Mouse (Mus musculus): ENCODE measurements around the gene Kctd15. TPM values are rescaled to one million over a fixed set of nuclear protein-coding genes. Genes with fewer than 3 reads are reported as not detected.

The Kctd15 gene
- total and polyA plus RNA-seq, 2 experiments = 2.5 to 10.7 TPM

DNA sequence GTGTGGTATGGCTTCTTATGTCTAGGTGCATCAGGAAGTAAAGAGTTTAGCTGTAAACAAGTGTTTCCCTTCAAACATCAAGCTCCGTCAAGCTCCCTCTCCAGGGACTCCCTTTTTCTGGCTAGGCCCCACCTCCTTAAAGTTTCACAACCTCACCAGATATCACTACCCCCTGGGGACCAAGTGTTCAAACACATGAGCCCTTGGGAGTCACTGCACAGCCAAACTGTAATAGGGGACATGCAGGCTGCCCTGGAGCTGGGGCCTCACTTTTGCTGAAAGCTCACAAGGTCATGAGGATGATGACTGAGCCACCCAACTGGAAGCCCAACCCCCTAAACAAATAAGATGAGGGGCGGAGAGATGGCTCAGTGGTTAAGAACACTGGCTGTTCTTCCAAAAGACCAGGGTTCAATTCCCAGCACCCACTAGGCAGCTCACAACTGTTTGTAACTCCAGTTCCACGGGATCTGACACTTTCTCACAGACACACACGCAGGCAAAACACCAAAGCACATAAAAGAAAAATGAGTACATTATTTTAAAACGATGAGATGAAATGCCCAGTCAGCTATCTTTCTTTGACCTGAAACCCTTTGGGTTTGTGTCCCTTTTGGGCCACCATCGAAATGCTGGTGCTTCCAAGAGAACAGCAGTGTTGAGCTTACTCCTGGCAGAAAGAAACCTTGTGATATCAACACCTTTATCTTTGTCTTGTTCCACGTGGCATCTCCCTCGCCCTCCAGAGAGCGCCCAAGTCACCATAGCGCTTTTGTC lies 23.4 kb downstream of the Kctd15 start:
- Histone ChIP-seq H3K36me3 (ENCODE audit: control insufficient read depth, insufficient read depth, low read length) (no peaks in the 10 kb centered on the region), H3K27ac (replicated peaks; ENCODE audit: insufficient read depth, low read depth, low read length) (no peak overlapping the region), H3K4me3 (ENCODE audit: insufficient read depth, low read depth, low read length) (no peak overlapping the region), H3K4me1 (ENCODE audit: control insufficient read depth, insufficient read depth, low read length) (peaks cover 4% of the 10 kb centered on the region; the same call in 1 of the 2 replicates), H3K27me3 (ENCODE audit: control insufficient read depth, insufficient read depth, low read length) (no peaks in the 10 kb centered on the region), H3K9ac (ENCODE audit: low read depth, low read length) (no peak overlapping the region), H3K79me2 (ENCODE audit: control insufficient read depth, insufficient read depth, low read length) (no peaks in the 10 kb centered on the region)
- no peak for DNase-seq (ENCODE audit: extremely low read depth, low read depth, low spot score)
- TF ChIP-seq POLR2A (IDR thresholded peaks at IDR 0.05; ENCODE audit: extremely low read depth, insufficient read depth, low read length) (no peak), CTCF (IDR thresholded peaks at IDR 0.05; ENCODE audit: low read depth, low read length) (no peak)
- 86% methylated on average over 10 of the region's 10 CpGs for WGBS

DNA sequence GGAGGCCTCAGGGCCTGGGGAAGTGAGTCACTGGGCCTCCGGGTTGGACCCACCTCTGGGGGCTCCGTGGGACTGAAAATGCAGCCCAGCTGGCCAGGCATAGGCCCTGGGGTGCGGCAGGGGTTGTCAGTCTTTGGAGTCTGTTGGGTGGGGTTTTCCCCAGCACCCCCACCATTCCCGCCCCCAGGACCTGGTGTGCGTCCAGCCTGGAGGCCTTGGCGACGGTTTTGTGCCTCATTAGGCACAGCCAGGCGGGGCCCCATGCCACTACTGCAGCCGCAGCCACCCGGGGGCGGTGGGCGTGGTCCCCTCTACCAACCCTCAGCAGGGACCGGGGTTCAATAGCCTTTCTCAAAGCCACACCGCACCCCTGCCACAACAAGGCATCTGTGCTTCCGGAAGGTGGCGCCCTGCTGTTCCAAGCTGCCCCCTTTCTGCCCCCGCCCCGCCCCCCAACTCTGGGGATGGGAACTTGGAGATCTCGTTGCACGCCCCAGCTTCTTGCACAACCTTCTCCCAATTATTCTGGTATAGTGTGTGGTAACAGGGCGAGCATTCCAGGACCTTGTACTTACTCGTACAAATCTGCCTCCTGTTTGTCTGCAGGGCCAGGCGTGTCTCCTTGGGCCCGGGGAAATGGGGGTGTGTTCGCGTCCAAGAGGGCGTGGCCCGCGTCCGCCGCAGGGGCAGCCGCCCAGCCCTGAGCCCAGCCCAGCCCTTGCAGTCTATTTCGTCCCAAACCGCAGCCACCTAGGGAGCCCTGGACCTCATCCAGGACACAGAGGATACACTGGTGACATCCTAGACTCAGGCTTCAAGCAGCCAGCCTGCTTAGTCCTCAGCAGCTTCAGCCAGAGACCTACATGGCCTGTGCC lies 26.1 kb downstream of the Kctd15 start:
- H3K4me3 ChIP-seq (ENCODE audit: insufficient read depth, low read depth, low read length) = peak overlapping the region; percentile 18; the same call in 1 of the 2 replicates
- peak; percentile 77 for DNase-seq (ENCODE audit: extremely low read depth, low read depth, low spot score)
- TF ChIP-seq POLR2A (IDR thresholded peaks at IDR 0.05; ENCODE audit: extremely low read depth, insufficient read depth, low read length) = no peak
- peak; percentile 58 for TF ChIP-seq CTCF (IDR thresholded peaks at IDR 0.05; ENCODE audit: low read depth, low read length)
- no peaks in the 10 kb centered on the region for H3K79me2 ChIP-seq (ENCODE audit: control insufficient read depth, insufficient read depth, low read length)
- H3K36me3 ChIP-seq (ENCODE audit: control insufficient read depth, insufficient read depth, low read length) = no peaks in the 10 kb centered on the region
- 5% methylated on average over 34 of the region's 34 CpGs for WGBS
- H3K27me3 ChIP-seq (ENCODE audit: control insufficient read depth, insufficient read depth, low read length) = no peaks in the 10 kb centered on the region
- peaks cover 4% of the 10 kb centered on the region; the same call in 1 of the 2 replicates for H3K4me1 ChIP-seq (ENCODE audit: control insufficient read depth, insufficient read depth, low read length)
- no peak overlapping the region for H3K27ac ChIP-seq (replicated peaks; ENCODE audit: insufficient read depth, low read depth, low read length)
- peak overlapping the region; percentile 50 for H3K9ac ChIP-seq (ENCODE audit: low read depth, low read length)

DNA sequence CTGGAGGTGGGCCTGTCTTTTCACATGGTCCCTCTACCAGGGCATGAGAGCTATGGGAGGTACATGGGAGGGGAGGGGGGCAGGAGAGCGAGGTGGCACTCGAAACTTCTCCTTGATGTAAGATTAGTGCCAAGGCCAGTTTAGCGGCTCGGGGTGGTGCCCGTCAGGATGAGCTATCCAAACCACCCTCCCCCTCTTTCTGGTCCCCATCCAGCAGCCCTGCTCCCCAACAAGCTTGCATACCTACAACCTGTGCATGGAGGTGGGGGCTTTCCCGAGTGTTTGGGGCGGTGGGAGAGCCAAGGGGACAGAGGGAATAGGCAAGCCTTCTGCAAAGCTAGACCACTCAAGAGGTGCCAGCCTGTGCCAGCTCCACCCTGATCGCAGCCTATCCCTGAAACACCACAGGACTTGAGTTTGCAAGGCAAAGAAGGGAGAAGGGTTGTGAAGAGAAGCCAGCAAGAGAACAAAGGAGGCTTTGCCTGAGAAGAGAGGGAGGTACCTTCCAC lies 26.8 kb downstream of the Kctd15 start:
- no peak overlapping the region for H3K27ac ChIP-seq (replicated peaks; ENCODE audit: insufficient read depth, low read depth, low read length)
- no peak overlapping the region for H3K9ac ChIP-seq (ENCODE audit: low read depth, low read length)
- WGBS = 65% methylated on average over 8 of the region's 8 CpGs
- no peak for DNase-seq (ENCODE audit: extremely low read depth, low read depth, low spot score)
- H3K79me2 ChIP-seq (ENCODE audit: control insufficient read depth, insufficient read depth, low read length) = no peaks in the 10 kb centered on the region
- no peaks in the 10 kb centered on the region for H3K27me3 ChIP-seq (ENCODE audit: control insufficient read depth, insufficient read depth, low read length)
- H3K36me3 ChIP-seq (ENCODE audit: control insufficient read depth, insufficient read depth, low read length) = no peaks in the 10 kb centered on the region
- peaks cover 4% of the 10 kb centered on the region; the same call in 1 of the 2 replicates for H3K4me1 ChIP-seq (ENCODE audit: control insufficient read depth, insufficient read depth, low read length)
- TF ChIP-seq CTCF (IDR thresholded peaks at IDR 0.05; ENCODE audit: low read depth, low read length) (no peak), POLR2A (IDR thresholded peaks at IDR 0.05; ENCODE audit: extremely low read depth, insufficient read depth, low read length) (no peak)
- no peak overlapping the region for H3K4me3 ChIP-seq (ENCODE audit: insufficient read depth, low read depth, low read length)

DNA sequence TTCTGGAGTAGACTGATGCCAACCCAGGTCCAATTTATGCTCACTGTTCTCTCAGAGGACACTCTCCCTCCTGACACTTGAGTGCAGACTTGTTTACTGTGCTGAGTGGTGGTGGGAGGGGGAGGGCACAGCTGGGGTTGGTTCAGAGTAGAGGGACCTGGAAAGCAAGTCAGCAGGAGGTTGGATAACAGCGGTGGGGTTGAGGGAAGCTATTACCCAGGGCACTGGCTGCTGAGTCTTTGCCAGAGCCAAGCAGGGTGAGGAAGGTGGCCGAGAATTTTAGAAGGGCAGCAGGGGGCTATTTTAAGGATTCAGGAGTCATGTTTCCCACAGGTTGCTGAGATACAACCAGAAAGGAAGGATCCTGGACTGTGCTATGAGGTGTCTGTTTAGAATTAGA lies 36.1 kb downstream of the Kctd15 start:
- no peaks in the 10 kb centered on the region for H3K79me2 ChIP-seq (ENCODE audit: control insufficient read depth, insufficient read depth, low read length)
- WGBS = 50% methylated on average over 2 of the region's 2 CpGs
- no peak for DNase-seq (ENCODE audit: extremely low read depth, low read depth, low spot score)

DNA sequence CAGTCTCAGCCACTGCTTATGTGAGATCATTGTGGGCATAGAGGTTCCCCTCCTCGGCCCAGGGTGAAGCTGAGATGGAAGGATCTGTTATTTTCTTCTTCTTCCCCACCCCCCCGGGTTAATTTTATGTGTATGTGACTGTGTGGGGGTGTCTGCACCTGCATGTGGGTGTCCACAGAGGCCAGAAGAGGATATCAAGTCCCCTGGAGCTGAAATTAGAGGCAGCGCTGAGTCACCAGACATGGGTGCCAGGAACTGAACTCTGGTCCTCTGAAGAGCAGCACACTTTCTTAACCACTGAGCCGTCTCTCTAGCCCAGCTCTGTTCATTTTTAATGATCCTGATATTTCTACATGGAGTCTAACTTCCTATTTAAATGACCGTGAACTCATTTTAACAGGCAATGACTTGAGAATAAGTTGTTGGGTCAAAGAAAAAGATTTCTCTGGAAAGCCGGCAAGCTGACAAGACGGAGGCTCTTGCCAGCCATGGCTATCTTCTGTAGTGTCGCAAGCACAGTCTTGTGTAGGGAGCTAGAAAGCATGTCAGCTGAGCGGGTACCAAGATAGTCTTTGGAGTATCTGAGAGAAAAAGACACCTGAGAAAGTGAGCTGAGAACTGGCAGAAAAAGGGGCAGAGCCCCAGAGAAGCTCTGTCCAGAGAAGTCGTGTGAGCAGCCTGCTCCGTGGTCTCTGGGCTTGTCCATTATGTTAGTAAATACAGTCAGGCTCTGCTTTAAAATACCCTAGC lies 38.2 kb downstream of the Kctd15 start:
- no peaks in the 10 kb centered on the region for H3K36me3 ChIP-seq (ENCODE audit: control insufficient read depth, insufficient read depth, low read length)
- H3K79me2 ChIP-seq (ENCODE audit: control insufficient read depth, insufficient read depth, low read length) = no peaks in the 10 kb centered on the region
- DNase-seq (ENCODE audit: extremely low read depth, low read depth, low spot score) = no peak
- H3K27me3 ChIP-seq (ENCODE audit: control insufficient read depth, insufficient read depth, low read length) = no peaks in the 10 kb centered on the region
- no peak overlapping the region for H3K9ac ChIP-seq (ENCODE audit: low read depth, low read length)
- no peak overlapping the region for H3K4me3 ChIP-seq (ENCODE audit: insufficient read depth, low read depth, low read length)
- no peak overlapping the region for H3K27ac ChIP-seq (replicated peaks; ENCODE audit: insufficient read depth, low read depth, low read length)
- H3K4me1 ChIP-seq (ENCODE audit: control insufficient read depth, insufficient read depth, low read length) = no peaks in the 10 kb centered on the region
- TF ChIP-seq POLR2A (IDR thresholded peaks at IDR 0.05; ENCODE audit: extremely low read depth, insufficient read depth, low read length) (no peak), CTCF (IDR thresholded peaks at IDR 0.05; ENCODE audit: low read depth, low read length) (no peak)
- 73% methylated on average over 11 of the region's 11 CpGs for WGBS

More for the DNA sequence above, 36.1 kb downstream of the Kctd15 start:
- no peaks in the 10 kb centered on the region for H3K36me3 ChIP-seq (ENCODE audit: control insufficient read depth, insufficient read depth, low read length)
- TF ChIP-seq CTCF (IDR thresholded peaks at IDR 0.05; ENCODE audit: low read depth, low read length) (no peak), POLR2A (IDR thresholded peaks at IDR 0.05; ENCODE audit: extremely low read depth, insufficient read depth, low read length) (no peak)
- no peak overlapping the region for H3K4me3 ChIP-seq (ENCODE audit: insufficient read depth, low read depth, low read length)
- H3K4me1 ChIP-seq (ENCODE audit: control insufficient read depth, insufficient read depth, low read length) = no peaks in the 10 kb centered on the region
- no peak overlapping the region for H3K27ac ChIP-seq (replicated peaks; ENCODE audit: insufficient read depth, low read depth, low read length)
- no peak overlapping the region for H3K9ac ChIP-seq (ENCODE audit: low read depth, low read length)
- H3K27me3 ChIP-seq (ENCODE audit: control insufficient read depth, insufficient read depth, low read length) = no peaks in the 10 kb centered on the region
